Comparison of ENCODE assay signal across 9 mouse cellular contexts in the genomic region with DNA sequence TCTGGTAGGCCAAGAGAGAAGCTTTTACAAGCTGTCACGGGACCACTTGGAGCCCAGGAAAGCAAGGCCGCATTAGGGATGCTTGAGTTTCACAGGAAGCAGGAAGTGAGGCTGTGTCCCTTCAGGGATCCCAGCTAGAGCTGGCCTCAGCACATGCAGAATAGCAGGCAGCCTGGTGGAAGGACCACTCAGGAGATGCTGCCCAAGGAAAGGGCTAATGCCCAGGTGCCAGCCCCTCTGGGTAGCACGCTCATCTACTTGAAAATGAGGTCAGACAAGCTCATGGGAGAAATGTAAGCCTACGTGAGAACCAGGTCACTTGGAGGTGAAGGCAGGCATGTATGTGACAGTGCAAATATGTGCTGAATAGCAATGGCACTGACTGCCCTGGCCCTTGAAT. TPM values are rescaled to one million over a fixed set of nuclear protein-coding genes. Genes with fewer than 3 reads are reported as not detected.
DNase-seq lines count a peak whose midpoint lies in the region; ATAC-seq and TF ChIP-seq lines count a peak whose summit lies in the region.
"Had no signal": no experiment of that assay in that cellular context is flagged by ENCODE, and none has a peak within 500 bp of the region (broad histone marks: within the 10 kb centered on the region; RNA-seq: fewer than 3 reads in every experiment).

No protein-coding gene starts in this region.

- 0 out of 2 replicates have a peak overlapping the region, but pooled peaks have one; percentile 4 for H3K27ac ChIP-seq in kidney, embryonic 15.5 days
- no peak overlapping the region for H3K27ac ChIP-seq in MEL (ENCODE audit: control insufficient read depth, low read depth, low read length)
- H3K27ac ChIP-seq in forebrain, embryonic 14.5 days (ENCODE audit: low read depth, low read length), result peak overlapping the region; percentile 58
- peak overlapping the region; percentile 0; the same call in 1 of the 2 replicates for H3K27ac ChIP-seq in midbrain, embryonic 12.5 days (replicated peaks)

- H3K9me3 ChIP-seq in kidney, embryonic 15.5 days (replicated peaks), result no peaks in the 10 kb centered on the region
- no peaks in the 10 kb centered on the region for H3K9me3 ChIP-seq in MEL (replicated peaks; ENCODE audit: insufficient read depth, low read length)
- no peaks in the 10 kb centered on the region for H3K9me3 ChIP-seq in forebrain, embryonic 14.5 days (replicated peaks; ENCODE audit: control insufficient read depth, low read length)
- H3K9me3 ChIP-seq in midbrain, embryonic 12.5 days, result no peaks in the 10 kb centered on the region

- no peak for TF ChIP-seq CTCF in MEL (IDR thresholded peaks at IDR 0.05 in 2 of 3, conservative IDR thresholded peaks at IDR 0.05 in 1 of 3; ENCODE audit: control insufficient read depth in 1 of 3, insufficient read depth in 1 of 3, low read depth in 2 of 3, low read length in 3 of 3, poor library complexity in 1 of 3, severe bottlenecking in 1 of 3)

- no peak overlapping the region for H3K4me2 ChIP-seq in kidney, embryonic 15.5 days
- H3K4me2 ChIP-seq in forebrain, embryonic 14.5 days (ENCODE audit: low read length), result peak overlapping the region; percentile 28; the same call in 1 of the 2 replicates
- H3K4me2 ChIP-seq in midbrain, embryonic 12.5 days (replicated peaks), result 0 out of 2 replicates have a peak overlapping the region, but pooled peaks have one; percentile 88

- H3K4me3 ChIP-seq in kidney, embryonic 15.5 days (replicated peaks), result no peak overlapping the region
- H3K4me3 ChIP-seq in MEL (ENCODE audit: control insufficient read depth in 1 of 2, insufficient read depth in 1 of 2, low read depth in 2 of 2, low read length in 2 of 2), result no peak overlapping the region
- H3K4me3 ChIP-seq in forebrain, embryonic 14.5 days (ENCODE audit: low read depth, low read length), result no peak overlapping the region
- no peak overlapping the region for H3K4me3 ChIP-seq in midbrain, embryonic 12.5 days

- H3K36me3 ChIP-seq in kidney, embryonic 15.5 days, result peaks cover 40% of the 10 kb centered on the region
- peaks cover 4 to 9% of the 10 kb centered on the region in 2 experiments; a peak in 2 of 4 replicates for H3K36me3 ChIP-seq in MEL (ENCODE audit: control insufficient read depth in 1 of 2, insufficient read depth in 2 of 2, low read length in 2 of 2)
- H3K36me3 ChIP-seq in forebrain, embryonic 14.5 days (ENCODE audit: control insufficient read depth, insufficient read depth, low read length), result peaks cover 39% of the 10 kb centered on the region
- peaks cover 32% of the 10 kb centered on the region for H3K36me3 ChIP-seq in midbrain, embryonic 12.5 days

- H3K9ac ChIP-seq in kidney, embryonic 15.5 days, result no peak overlapping the region
- no peak overlapping the region for H3K9ac ChIP-seq in MEL (ENCODE audit: control insufficient read depth, low read depth, low read length, poor library complexity, severe bottlenecking)
- H3K9ac ChIP-seq in forebrain, embryonic 14.5 days (ENCODE audit: low read length), result peak overlapping the region; percentile 32; the same call in 1 of the 2 replicates
- H3K9ac ChIP-seq in midbrain, embryonic 12.5 days (replicated peaks), result no peak overlapping the region

- TF ChIP-seq POLR2A in MEL (IDR thresholded peaks at IDR 0.05; ENCODE audit: control insufficient read depth in 1 of 2, insufficient read depth in 1 of 2, low read depth in 1 of 2, low read length in 2 of 2, poor library complexity in 1 of 2), result no peak

- TF ChIP-seq EP300 in MEL (IDR thresholded peaks at IDR 0.05; ENCODE audit: low read depth in 1 of 2, low read length in 2 of 2), result no peak

- no peak for TF ChIP-seq RAD21 in MEL (IDR thresholded peaks at IDR 0.05; ENCODE audit: low read depth, low read length)

- no peaks in the 10 kb centered on the region for H3K27me3 ChIP-seq in kidney, embryonic 15.5 days
- H3K27me3 ChIP-seq in MEL (ENCODE audit: control insufficient read depth in 1 of 2, insufficient read depth in 2 of 2, low read length in 2 of 2), result no peaks in the 10 kb centered on the region
- no peaks in the 10 kb centered on the region for H3K27me3 ChIP-seq in forebrain, embryonic 14.5 days (replicated peaks; ENCODE audit: control insufficient read depth, insufficient read depth, low read length)
- H3K27me3 ChIP-seq in midbrain, embryonic 12.5 days, result peaks cover 11% of the 10 kb centered on the region; the same call in 1 of the 2 replicates

- DNase-seq in kidney, postnatal 14 days, result no peak
- DNase-seq in MEL (ENCODE audit: low read depth, low spot score), result peak; percentile 39
- DNase-seq in forebrain, embryonic 14.5 days (ENCODE audit: low spot score), result no peak
- DNase-seq in layer of hippocampus, postnatal 36 days, result no peak
- no peak for DNase-seq in heart, adult 8-10 months (ENCODE audit: low spot score)
- DNase-seq in cerebellum, postnatal 4 days (ENCODE audit: low spot score in 2 of 2), result no peak

- peaks cover 14% of the 10 kb centered on the region for H3K79me2 ChIP-seq in MEL (ENCODE audit: control insufficient read depth, insufficient read depth, low read length, poor library complexity)

- WGBS in kidney, embryonic 15.5 days, result 56% methylated on average over 4 of the region's 4 CpGs
- 55% methylated on average over 4 of the region's 4 CpGs for WGBS in forebrain, embryonic 14.5 days
- 75% methylated on average over 4 of the region's 4 CpGs for WGBS in midbrain, embryonic 12.5 days

- peaks cover 65% of the 10 kb centered on the region for H3K4me1 ChIP-seq in kidney, embryonic 15.5 days
- peaks cover 0 to 17% of the 10 kb centered on the region in 2 experiments; a peak in 2 of 4 replicates for H3K4me1 ChIP-seq in MEL (ENCODE audit: control insufficient read depth in 1 of 2, insufficient read depth in 2 of 2, low read length in 2 of 2)
- H3K4me1 ChIP-seq in forebrain, embryonic 14.5 days (ENCODE audit: control insufficient read depth, insufficient read depth, low read length), result peaks cover 32% of the 10 kb centered on the region
- H3K4me1 ChIP-seq in midbrain, embryonic 12.5 days, result peaks cover 55% of the 10 kb centered on the region

- no peak for ATAC-seq in kidney, embryonic 15.5 days (replicated peaks; ENCODE audit: low FRiP score)
- 0 out of 2 replicates have a peak, but pooled peaks have one; percentile 0 for ATAC-seq in forebrain, embryonic 14.5 days
- ATAC-seq in midbrain, embryonic 12.5 days (ENCODE audit: low FRiP score, low read depth), result no peak

TF ChIP-seq in MEL, 35 proteins besides CTCF, POLR2A, EP300 and RAD21 (continues in another document):
- no peak for TF ChIP-seq ELF1 (IDR thresholded peaks at IDR 0.05; ENCODE audit: low read depth, low read length)
- TF ChIP-seq CHD2 (IDR thresholded peaks at IDR 0.05; ENCODE audit: low read length), result no peak

RNA-seq across cellular contexts. Expression of a gene that starts 2.5 kb away (rescaled TPM):
- polyA plus RNA-seq in kidney, embryonic 15.5 days (2015; fragmentation: Nextera tagmentation; extraction: Ambion mirVana), result 26.8 and 31.0 TPM in 2 replicates
- total RNA-seq in MEL (2012; rRNA removed), result 3.9 and 4.7 TPM in 2 replicates
- polyA plus RNA-seq in MEL (2012; ENCODE audit: insufficient read depth in 1 of 2, insufficient read length in 2 of 2, low read depth in 1 of 2, low replicate concordance in 2 of 2, missing spikeins in 1 of 2), result 1 to 10 TPM in 1 of 2 experiments, not detected in 1; 9.3 TPM
- 33.2 and 37.1 TPM in 2 replicates for polyA plus RNA-seq in forebrain, embryonic 14.5 days (2014; fragmentation: Nextera tagmentation; extraction: Ambion mirVana)
- polyA plus RNA-seq in midbrain, embryonic 12.5 days (2016; fragmentation: Nextera tagmentation; extraction: Ambion mirVana), result 28.7 and 32.1 TPM in 2 replicates
- total RNA-seq in layer of hippocampus, postnatal 36 days (2021), result 1 to 10 TPM in 1 of 2 experiments, under 1 TPM in 1; 0.87 to 1.4 TPM
- total RNA-seq in heart, adult 8-10 months (2022), result under 1 TPM in 2 of 4 experiments, not detected in 2; 0.46 to 0.97 TPM
- total RNA-seq: liver, adult 2 months had no signal

RNA-seq across cellular contexts. Expression of a gene that starts 5.4 kb away (rescaled TPM):
- polyA plus RNA-seq in kidney, embryonic 15.5 days (2015; fragmentation: Nextera tagmentation; extraction: Ambion mirVana), result 81.9 and 87.7 TPM in 2 replicates
- 74.3 and 75.8 TPM in 2 replicates for total RNA-seq in MEL (2012; rRNA removed)
- 10 to 100 TPM in 1 of 2 experiments, not detected in 1; 71.0 TPM for polyA plus RNA-seq in MEL (2012; ENCODE audit: insufficient read depth in 1 of 2, insufficient read length in 2 of 2, low read depth in 1 of 2, low replicate concordance in 2 of 2, missing spikeins in 1 of 2)
- polyA plus RNA-seq in forebrain, embryonic 14.5 days (2014; fragmentation: Nextera tagmentation; extraction: Ambion mirVana), result 94.2 and 104 TPM in 2 replicates
- 99.6 and 111 TPM in 2 replicates for polyA plus RNA-seq in midbrain, embryonic 12.5 days (2016; fragmentation: Nextera tagmentation; extraction: Ambion mirVana)
- total RNA-seq in layer of hippocampus, postnatal 36 days (2021), result 10 to 100 TPM; 78.8 to 84.3 TPM
- total RNA-seq in heart, adult 8-10 months (2022), result 10 to 100 TPM; 29.4 to 47.1 (median 38.3) TPM

RNA-seq across cellular contexts. Expression of a gene that starts 6.9 kb away (rescaled TPM):
- 439 and 464 TPM in 2 replicates for polyA plus RNA-seq in kidney, embryonic 15.5 days (2015; fragmentation: Nextera tagmentation; extraction: Ambion mirVana)
- 203 and 263 TPM in 2 replicates for total RNA-seq in MEL (2012; rRNA removed)
- polyA plus RNA-seq in MEL (2012; ENCODE audit: insufficient read depth in 1 of 2, insufficient read length in 2 of 2, low read depth in 1 of 2, low replicate concordance in 2 of 2, missing spikeins in 1 of 2), result 100 to 1,000 TPM in 1 of 2 experiments, not detected in 1; 630 TPM
- polyA plus RNA-seq in forebrain, embryonic 14.5 days (2014; fragmentation: Nextera tagmentation; extraction: Ambion mirVana), result 360 and 415 TPM in 2 replicates
- 317 and 349 TPM in 2 replicates for polyA plus RNA-seq in midbrain, embryonic 12.5 days (2016; fragmentation: Nextera tagmentation; extraction: Ambion mirVana)
- total RNA-seq in layer of hippocampus, postnatal 36 days (2021), result 100 to 1,000 TPM; 140 to 157 TPM
- total RNA-seq in heart, adult 8-10 months (2022), result 10 to 100 TPM; 31.4 to 47.5 (median 39.6) TPM

RNA-seq across cellular contexts. Expression of a gene that starts 35.4 kb away (rescaled TPM):
- polyA plus RNA-seq in kidney, embryonic 15.5 days (2015; fragmentation: Nextera tagmentation; extraction: Ambion mirVana), result 115 and 118 TPM in 2 replicates
- 132 and 145 TPM in 2 replicates for total RNA-seq in MEL (2012; rRNA removed)
- polyA plus RNA-seq in MEL (2012; ENCODE audit: insufficient read depth in 1 of 2, insufficient read length in 2 of 2, low read depth in 1 of 2, low replicate concordance in 2 of 2, missing spikeins in 1 of 2), result 100 to 1,000 TPM in 1 of 2 experiments, 10 to 100 TPM in 1; 86.1 to 239 TPM
- polyA plus RNA-seq in forebrain, embryonic 14.5 days (2014; fragmentation: Nextera tagmentation; extraction: Ambion mirVana), result 45.0 and 52.0 TPM in 2 replicates
- polyA plus RNA-seq in midbrain, embryonic 12.5 days (2016; fragmentation: Nextera tagmentation; extraction: Ambion mirVana), result 91.8 and 94.7 TPM in 2 replicates
- total RNA-seq in layer of hippocampus, postnatal 36 days (2021), result 10 to 100 TPM; 58.3 to 70.5 TPM
- total RNA-seq in heart, adult 8-10 months (2022), result 10 to 100 TPM; 50.1 to 52.8 (median 51.7) TPM

RNA-seq across cellular contexts. Expression of a gene that starts 42.4 kb away (rescaled TPM):
- polyA plus RNA-seq in kidney, embryonic 15.5 days (2015; fragmentation: Nextera tagmentation; extraction: Ambion mirVana), result 1.1 and 1.3 TPM in 2 replicates
- 14.4 TPM in 2 replicates for total RNA-seq in MEL (2012; rRNA removed)
- polyA plus RNA-seq in MEL (2012; ENCODE audit: insufficient read depth in 1 of 2, insufficient read length in 2 of 2, low read depth in 1 of 2, low replicate concordance in 2 of 2, missing spikeins in 1 of 2), result 10 to 100 TPM in 1 of 2 experiments, not detected in 1; 20.5 TPM
- polyA plus RNA-seq in forebrain, embryonic 14.5 days (2014; fragmentation: Nextera tagmentation; extraction: Ambion mirVana), result 0.66 and 0.75 TPM in 2 replicates
- polyA plus RNA-seq in midbrain, embryonic 12.5 days (2016; fragmentation: Nextera tagmentation; extraction: Ambion mirVana), result 0.47 and 0.59 TPM in 2 replicates
- total RNA-seq in layer of hippocampus, postnatal 36 days (2021), result 100 to 1,000 TPM in 1 of 2 experiments, 10 to 100 TPM in 1; 95.2 to 110 TPM
- under 1 TPM; 0.19 to 0.80 (median 0.41) TPM for total RNA-seq in heart, adult 8-10 months (2022)
